Mouse (Mus musculus) adrenal gland, postnatal 36 days (tissue): Measurements from ENCODE around the gene Ikzf1. TPM values are rescaled to one million over a fixed set of nuclear protein-coding genes. Genes with fewer than 3 reads are reported as not detected.

Experiments used
- DNase-seq, 2 experiments: peaks; one replicate each; pipeline ENCODE4 v3.0.0; 2021; ENCODE audit warnings: mixed read lengths in 1 of 2
- long read RNA-seq, 2 experiments: library from polyadenylated mRNA; stranded (forward); transcript quantifications; one replicate each; pipeline ENCODE4 v2.0.0; 2021; ENCODE audit warnings: borderline sequencing depth in 2 of 2
- total RNA-seq, 2 experiments: library from RNA; stranded (reverse); gene quantifications; 2 replicates each; pipeline ENCODE4 v1.2.3; 2021

Ikzf1 gene
- total RNA-seq = 1 to 10 TPM; 1.8 to 2.5 TPM
- long read RNA-seq, experiment 1 = 0 reads
- long read RNA-seq, experiment 2, full-length matches to known transcripts = 1 of 1 reads
- long read RNA-seq, experiment 2, partial matches to known transcripts = 0 of 1 reads
- long read RNA-seq, experiment 2, other reads (novel, unspliced or antisense) = 0 of 1 reads

DNA sequence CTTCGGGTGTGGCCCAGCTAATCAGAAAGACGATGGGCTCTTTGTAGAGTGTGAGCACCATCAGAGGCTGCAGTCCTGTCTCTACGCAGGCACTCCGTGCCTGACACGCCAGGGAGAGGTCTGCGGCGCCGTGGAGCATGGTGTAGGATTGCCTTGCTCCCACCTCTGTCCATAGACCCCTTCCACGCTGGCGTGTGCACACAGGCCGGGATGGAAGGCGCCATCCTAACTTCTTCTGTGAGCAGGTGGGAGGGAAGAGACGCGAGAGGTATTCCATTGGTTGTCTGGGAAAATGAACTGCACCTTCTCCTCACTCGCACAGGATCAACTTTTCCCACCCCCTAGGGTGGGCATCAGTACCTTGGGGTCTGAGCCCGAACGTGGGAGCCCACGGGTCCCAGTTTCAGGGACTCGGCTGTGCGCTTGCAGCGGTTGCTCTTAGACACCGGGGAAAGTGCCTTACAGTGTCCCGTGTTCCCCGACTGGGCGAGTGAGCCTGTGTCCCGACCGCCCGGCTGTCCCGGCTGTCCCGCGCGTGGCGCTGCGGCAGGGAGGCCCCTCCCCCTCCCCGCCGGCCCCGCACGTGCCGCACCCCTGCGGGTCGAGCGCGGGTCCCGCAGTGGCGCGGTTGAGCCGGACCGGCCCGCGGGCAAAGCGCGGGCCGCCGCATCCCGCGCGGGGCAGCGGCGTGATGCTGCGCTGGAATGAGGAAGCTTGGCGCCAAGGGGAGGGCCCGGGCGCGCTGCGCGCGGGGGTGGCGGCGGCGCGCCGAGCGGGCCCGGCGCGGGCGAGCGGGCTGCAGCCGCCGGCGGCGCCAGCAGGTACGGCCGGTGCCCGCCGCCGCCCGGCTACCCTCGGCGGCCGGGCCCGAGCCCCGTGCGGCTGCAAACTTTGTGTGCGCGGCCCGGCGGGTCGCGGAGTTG lies at the start of gene Ikzf1:
Gene Ikzf1, plus strand, starts transcription at position 74 of the 923 bp plus-strand sequence.
- DNase-seq = peak in 1 of 2 experiments; percentile 12

- no peak for DNase-seq
Observed at GRCm38 (mm10) chr11:11644303-11644702, 40.5 kb upstream of the Ikzf1 start.

- no peak for DNase-seq
Observed at GRCm38 (mm10) chr11:11656388-11656787, 28.4 kb upstream of the Ikzf1 start.

DNA sequence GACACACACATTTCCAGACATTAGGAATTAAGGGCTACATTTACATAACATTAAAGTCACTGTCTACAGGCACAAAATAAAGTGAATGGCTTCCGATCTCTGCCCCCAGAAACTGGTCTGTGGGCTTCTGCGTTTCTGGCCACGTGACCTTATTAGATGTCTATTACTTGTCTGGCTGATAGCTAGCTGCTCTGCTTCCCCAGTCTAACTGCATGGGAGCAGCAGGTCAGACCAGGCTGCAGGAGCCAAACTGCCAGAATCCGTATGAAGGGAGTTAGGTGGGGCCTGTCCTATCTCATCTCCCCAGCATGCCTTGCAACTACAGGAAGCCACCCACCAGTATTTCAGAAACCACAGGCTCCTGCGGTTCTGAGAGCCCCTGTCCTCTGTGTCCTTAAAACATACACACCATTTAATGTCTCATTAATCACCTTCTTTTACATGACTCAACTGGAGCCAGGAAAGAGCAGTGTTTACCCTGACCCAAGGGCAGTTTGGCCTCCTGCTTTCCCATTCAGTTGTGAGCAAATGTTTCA lies 27.7 kb upstream of the Ikzf1 start:
- DNase-seq = peak in 1 of 2 experiments; percentile 1

DNA sequence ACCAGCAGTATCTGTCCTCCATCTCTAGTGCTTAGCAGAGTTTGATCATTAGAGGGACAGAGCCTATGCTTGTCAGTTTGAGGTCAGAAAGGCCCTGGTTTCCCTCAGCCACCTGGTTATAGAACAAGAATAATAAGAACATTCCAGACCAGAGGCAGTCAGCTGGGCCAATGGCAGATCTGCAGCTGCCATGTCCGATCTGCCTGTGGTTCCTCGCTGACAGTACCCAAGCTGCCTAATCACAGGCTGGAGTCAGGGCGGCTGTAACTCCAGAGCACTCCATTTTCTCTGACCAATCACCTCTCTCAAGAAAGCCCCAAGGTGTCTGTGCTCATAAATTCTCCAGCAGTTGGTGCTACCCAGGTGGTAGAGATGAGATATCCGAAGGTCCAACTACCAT lies 27.2 kb upstream of the Ikzf1 start:
- DNase-seq = no peak

DNA sequence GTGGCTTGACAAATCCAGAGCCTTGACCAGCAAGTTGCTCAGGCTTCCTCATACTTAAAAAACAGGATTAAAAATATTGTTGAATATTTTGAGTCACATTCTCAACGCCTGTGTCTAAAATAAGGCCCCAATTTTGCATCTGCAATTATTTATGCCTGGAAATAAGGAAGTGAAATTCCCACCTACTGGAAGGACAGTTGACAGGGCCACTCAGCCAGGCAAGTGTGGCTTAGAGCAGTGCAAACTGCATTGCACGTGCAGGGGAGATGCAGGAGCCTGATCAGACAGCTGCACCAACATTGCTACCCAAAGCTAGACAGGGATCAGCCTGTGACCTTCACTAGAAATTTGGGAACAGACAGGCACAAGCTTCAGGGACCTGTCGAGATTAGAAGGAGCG lies 26.0 kb upstream of the Ikzf1 start:
- no peak for DNase-seq

DNA sequence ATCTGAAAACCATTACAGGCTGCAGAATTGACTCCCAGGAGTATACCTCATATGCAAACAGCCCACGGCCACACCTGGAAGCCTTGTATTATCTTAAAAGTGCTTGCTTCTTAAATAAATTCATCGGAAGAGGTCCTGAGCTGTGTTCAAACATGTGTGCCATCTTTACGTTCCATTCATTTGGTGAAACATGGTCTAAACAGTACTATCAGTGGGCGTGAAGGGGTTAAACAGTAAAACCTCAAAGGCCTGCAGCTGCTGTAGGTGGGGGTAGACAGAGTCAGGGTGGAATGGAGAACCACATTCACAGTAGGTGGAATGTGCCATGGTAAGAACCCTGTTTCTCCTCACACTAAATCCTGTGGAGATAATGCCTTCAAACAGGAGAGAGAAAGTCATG lies 24.2 kb upstream of the Ikzf1 start:
- no peak for DNase-seq

- no peak for DNase-seq
Observed at GRCm38 (mm10) chr11:11667254-11667921, 17.4 kb upstream of the Ikzf1 start.

DNA sequence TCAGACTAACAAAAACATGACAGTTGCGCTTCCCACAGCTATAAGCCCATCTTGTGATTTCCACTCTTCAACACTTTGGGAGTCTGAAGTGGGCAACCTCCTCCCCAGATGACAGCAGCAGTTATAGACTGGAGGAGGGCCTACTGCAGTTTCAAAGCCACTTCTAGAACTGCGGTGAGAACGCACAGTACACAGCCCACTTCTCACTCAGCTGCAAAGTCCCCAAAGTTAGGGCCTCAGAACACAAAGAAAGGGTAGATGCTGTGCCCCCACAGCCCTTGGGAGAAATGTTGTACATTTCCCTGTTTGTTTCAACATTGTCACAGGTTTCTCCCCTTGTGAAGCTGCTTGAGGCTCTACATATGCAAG lies 16.9 kb upstream of the Ikzf1 start:
- no peak for DNase-seq

- no peak for DNase-seq
Observed at GRCm38 (mm10) chr11:11672974-11673373, 11.8 kb upstream of the Ikzf1 start.

DNA sequence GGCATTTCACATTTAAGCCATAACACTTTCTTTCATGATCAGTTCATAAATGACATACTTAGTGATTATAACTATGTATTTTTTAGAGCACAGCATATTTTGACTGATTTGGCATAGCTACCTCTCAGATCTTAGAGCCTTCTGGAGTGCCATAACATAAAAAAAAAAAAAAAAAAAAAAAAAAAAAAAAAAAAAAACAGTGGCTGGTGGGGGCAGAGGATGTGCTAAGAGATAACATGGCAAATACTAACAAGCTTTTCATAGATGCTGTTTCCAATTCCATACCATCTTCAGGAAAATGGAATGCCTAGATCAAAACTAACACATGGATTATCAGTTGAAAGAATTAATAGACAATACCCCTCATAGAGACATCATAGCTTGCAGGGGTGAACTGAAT lies 9.7 kb upstream of the Ikzf1 start:
- no peak for DNase-seq

DNA sequence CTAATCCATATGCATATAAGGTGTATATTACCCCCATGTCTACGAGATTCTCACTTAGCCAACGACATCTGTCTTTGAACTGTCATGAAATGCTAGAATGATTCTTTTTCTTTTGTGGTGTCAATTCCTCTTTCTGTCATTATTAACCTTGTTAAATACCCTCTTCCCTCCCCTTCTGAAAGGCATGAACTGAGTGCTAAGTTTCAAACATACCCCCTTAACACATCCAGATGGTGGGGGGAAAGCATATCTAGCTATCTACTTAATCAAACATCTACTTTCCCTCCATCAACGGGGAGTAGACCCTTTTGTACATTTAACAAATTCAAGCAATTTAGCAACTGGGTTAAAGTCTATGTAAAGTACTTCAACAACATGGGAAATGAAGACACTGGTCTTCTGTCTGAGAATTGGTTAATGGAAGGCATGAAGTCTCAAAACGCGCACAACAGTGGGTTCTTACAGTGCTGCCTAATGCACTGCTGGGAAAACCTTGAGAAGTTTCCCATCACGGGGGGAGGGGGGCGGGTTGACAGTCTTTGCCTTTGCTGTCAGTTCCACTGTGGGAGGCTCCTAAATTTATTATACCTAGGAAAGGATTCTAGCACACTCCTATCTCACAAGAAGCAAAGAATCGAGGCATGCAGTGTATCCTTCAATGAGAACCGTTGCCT lies 8.6 kb upstream of the Ikzf1 start:
- DNase-seq = no peak

GRCm38 (mm10) chr11:11677165-11677564 lies 7.6 kb upstream of the Ikzf1 start:
- no peak for DNase-seq

DNA sequence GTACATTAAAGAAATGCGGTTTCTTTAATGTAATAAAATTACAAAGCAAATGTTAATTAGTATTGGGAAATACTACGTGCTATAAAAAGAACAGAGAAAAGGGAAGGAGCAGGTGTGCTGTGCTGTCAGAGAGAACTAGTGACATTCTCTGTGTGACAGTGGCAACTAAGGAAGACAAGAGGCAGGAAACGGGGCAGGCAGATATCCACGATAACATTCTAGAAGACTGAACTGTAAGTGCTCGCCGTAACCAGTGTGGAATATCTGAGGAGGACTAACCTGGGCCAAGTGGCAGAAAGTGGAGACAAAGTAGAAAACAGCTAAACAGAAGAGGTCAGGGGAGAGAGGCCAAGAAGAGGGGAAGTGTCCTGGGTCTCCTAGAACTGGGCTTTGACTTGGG lies 5.8 kb upstream of the Ikzf1 start:
- no peak for DNase-seq

- no peak for DNase-seq
Observed at GRCm38 (mm10) chr11:11684056-11684929, 510 bp upstream of the Ikzf1 start.

DNA sequence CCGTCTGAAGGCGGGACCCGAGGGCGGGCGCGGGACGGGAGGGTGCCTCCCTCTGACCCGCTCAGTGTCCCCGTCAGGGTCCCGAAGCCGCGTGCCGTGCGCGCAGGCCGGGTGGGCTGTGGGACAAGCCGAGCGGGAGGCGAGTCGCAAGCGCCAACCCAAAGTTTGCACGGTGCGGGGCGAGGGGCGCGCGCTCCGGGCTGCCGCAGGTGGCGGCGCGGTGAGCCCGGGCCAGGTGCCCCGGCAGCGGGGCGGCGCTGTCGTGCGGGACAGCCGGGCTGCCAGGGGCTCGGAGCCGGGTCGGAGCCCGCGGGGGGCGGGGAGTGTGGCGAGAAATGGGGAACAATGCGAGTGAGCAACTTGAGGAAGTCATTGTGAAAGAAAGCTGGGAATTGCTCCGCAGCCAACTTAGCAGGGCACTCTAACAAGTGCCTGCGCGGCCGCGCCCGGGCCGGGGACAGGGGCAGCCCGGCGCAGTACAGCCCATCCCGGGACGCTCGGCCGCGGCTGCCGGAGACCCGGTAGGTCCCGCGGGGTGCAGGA lies 1.1 kb downstream of the Ikzf1 start:
- DNase-seq = peak; percentile 59 to 68

DNA sequence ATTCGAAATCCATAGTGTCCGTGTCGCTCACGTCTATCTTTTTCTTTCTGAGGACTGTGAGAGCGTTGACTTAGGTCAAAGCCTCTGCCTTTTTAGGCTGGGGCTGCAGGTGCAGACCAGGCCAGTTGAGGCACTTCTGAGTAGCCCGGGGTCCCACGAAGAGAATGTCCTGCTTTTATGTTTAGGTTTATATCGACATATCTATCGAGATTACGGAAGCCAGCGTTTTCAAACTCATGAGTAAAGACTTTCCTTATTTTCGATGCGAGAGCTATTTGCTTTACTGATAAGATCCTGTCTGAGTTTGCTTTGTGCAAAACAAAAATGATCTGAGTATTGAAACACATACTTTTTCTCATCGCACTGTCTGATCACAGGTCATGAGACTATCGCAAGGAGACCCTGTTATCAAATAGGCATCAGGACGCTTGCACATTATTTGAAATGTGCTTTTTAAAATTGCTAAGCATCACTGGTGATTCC lies 1.8 kb downstream of the Ikzf1 start:
- no peak for DNase-seq

- no peak for DNase-seq
Observed at GRCm38 (mm10) chr11:11687551-11688185, 2.9 kb downstream of the Ikzf1 start.

DNA sequence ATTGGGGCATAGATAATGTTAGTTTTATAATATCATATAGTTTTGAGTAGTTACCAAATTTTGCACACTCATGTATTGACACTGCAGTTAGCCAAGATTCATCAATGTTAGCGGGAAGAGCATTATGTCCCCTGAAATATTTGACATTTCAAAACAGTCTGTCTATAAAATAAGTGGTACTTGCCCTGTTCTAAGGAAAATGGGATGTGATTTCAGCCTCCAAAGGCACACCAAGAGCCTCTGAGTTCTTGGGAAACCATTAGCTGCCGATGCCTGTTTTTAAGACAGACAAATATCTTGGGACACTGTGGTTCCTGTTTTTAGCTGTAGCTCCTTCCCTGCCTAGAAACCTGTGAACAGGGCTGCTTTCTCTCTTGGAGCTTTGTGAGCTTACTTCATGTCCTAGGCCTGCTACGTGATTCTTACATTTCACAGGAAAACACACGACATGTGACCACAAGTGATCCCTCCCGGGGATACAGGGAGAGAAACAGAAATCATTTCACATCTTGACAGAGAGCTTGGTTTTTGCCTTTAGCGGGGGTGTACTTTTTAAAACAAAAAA lies 4.0 kb downstream of the Ikzf1 start:
- DNase-seq = no peak

DNA sequence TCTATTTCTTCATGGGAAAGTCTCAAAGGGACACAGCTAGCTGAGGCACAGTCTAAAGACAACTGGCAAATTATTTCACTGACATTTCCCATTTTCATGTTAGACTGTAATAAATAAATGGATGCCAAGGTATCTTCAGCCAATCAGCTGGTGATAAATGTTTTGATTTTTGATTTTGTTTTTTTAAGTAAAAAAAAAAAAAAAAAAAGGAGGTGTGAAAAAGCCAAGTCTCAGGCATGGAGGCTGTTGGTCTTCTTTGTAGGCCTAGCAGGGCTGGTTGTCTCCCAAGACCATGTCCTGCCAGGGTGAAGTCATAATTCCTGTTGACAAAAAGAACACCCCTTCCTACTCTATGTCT lies 4.9 kb downstream of the Ikzf1 start:
- DNase-seq = no peak
